Mouse (Mus musculus): Measurements from ENCODE around the gene Tmem243.

GRCm38 (mm10) chr5:9069599-9070209, 30.8 kb upstream of the Tmem243 start:
- TF ChIP-seq JUND (IDR thresholded peaks at IDR 0.05; ENCODE audit: low read depth, low read length) (no peak), CTCF (IDR thresholded peaks at IDR 0.05 in 2 of 3, conservative IDR thresholded peaks at IDR 0.05 in 1 of 3; ENCODE audit: control insufficient read depth in 1 of 3, insufficient read depth in 1 of 3, low read depth in 2 of 3, low read length in 3 of 3, poor library complexity in 1 of 3, severe bottlenecking in 1 of 3) (no peak)
